Mouse (Mus musculus): ENCODE data around the gene Vps37b. TPM values are rescaled to one million over a fixed set of nuclear protein-coding genes. Genes with fewer than 3 reads are reported as not detected.
"Not testable (repeated sequence)": the region's sequence is repeated elsewhere in the genome, so short reads cannot be mapped to it uniquely, and the experiment has no call there.

Vps37b gene
- polyA plus RNA-seq, 1 experiment from 2014 or later: 34.7 TPM

GRCm38 (mm10) chr5:124059677-124060076, 27.6 kb upstream of the Vps37b start:
- WGBS: 66% methylated on average over 5 of the region's 5 CpGs
- peaks cover 9% of the 10 kb centered on the region for H3K4me1 ChIP-seq
- H3K4me3 ChIP-seq: no peak overlapping the region
- no peak overlapping the region for H3K27ac ChIP-seq
- no peaks in the 10 kb centered on the region for H3K27me3 ChIP-seq
- H3K4me2 ChIP-seq: no peak overlapping the region
- H3K9me3 ChIP-seq: no peaks in the 10 kb centered on the region
- H3K9ac ChIP-seq: no peak overlapping the region
- no peak for ATAC-seq (ENCODE audit: insufficient number of reproducible peaks, low FRiP score, low TSS enrichment, low read depth)
- H3K36me3 ChIP-seq: no peaks in the 10 kb centered on the region

GRCm38 (mm10) chr5:124058749-124059148, 26.7 kb upstream of the Vps37b start:
- no peak overlapping the region for H3K27ac ChIP-seq

GRCm38 (mm10) chr5:124056956-124057355, 24.9 kb upstream of the Vps37b start:
- 73% methylated on average over 4 of the region's 4 CpGs for WGBS
- peaks cover 1% of the 10 kb centered on the region; the same call in 1 of the 2 replicates for H3K4me1 ChIP-seq
- H3K4me2 ChIP-seq: no peak overlapping the region
- H3K36me3 ChIP-seq: no peaks in the 10 kb centered on the region
- no peaks in the 10 kb centered on the region for H3K27me3 ChIP-seq
- H3K4me3 ChIP-seq: no peak overlapping the region
- no peak for ATAC-seq (ENCODE audit: insufficient number of reproducible peaks, low FRiP score, low TSS enrichment, low read depth)
- no peak overlapping the region; the same call in 1 of the 2 replicates for H3K27ac ChIP-seq
- no peak overlapping the region for H3K9ac ChIP-seq
- H3K9me3 ChIP-seq: no peaks in the 10 kb centered on the region

More at GRCm38 (mm10) chr5:124058749-124059148, 26.7 kb upstream of the Vps37b start:
- WGBS: 86% methylated on average over 7 of the region's 7 CpGs
- Histone ChIP-seq H3K4me2 (no peak overlapping the region), H3K4me1 (peaks cover 9% of the 10 kb centered on the region), H3K36me3 (no peaks in the 10 kb centered on the region), H3K9me3 (no peaks in the 10 kb centered on the region), H3K4me3 (no peak overlapping the region), H3K27me3 (no peaks in the 10 kb centered on the region), H3K9ac (no peak overlapping the region)
- ATAC-seq (ENCODE audit: insufficient number of reproducible peaks, low FRiP score, low TSS enrichment, low read depth): no peak

- Histone ChIP-seq H3K9ac (no peak overlapping the region), H3K27ac (no peak overlapping the region), H3K36me3 (no peaks in the 10 kb centered on the region), H3K27me3 (no peaks in the 10 kb centered on the region), H3K4me2 (no peak overlapping the region), H3K4me1 (no peaks in the 10 kb centered on the region), H3K9me3 (no peaks in the 10 kb centered on the region), H3K4me3 (no peak overlapping the region)
- ATAC-seq (ENCODE audit: insufficient number of reproducible peaks, low FRiP score, low TSS enrichment, low read depth): no peak
- WGBS: 100% methylated on average over 1 of the region's 1 CpGs
Measured at GRCm38 (mm10) chr5:124056219-124056618, 24.1 kb upstream of the Vps37b start.

- peaks cover 15% of the 10 kb centered on the region for H3K4me1 ChIP-seq
- not testable (repeated sequence) for H3K9ac ChIP-seq; H3K4me2 ChIP-seq; H3K9me3 ChIP-seq; ATAC-seq (ENCODE audit: insufficient number of reproducible peaks, low FRiP score, low TSS enrichment, low read depth); H3K27ac ChIP-seq; H3K27me3 ChIP-seq; H3K4me3 ChIP-seq; H3K36me3 ChIP-seq
- 86% methylated on average over 7 of the region's 7 CpGs for WGBS
Measured at GRCm38 (mm10) chr5:124052641-124053040, 20.6 kb upstream of the Vps37b start.

- H3K27ac ChIP-seq: no peak overlapping the region
- ATAC-seq (ENCODE audit: insufficient number of reproducible peaks, low FRiP score, low TSS enrichment, low read depth): no peak
- no peak overlapping the region for H3K4me2 ChIP-seq
- H3K4me1 ChIP-seq: peaks cover 20% of the 10 kb centered on the region
- no peaks in the 10 kb centered on the region for H3K36me3 ChIP-seq
- no peaks in the 10 kb centered on the region for H3K9me3 ChIP-seq
- no peak overlapping the region for H3K4me3 ChIP-seq
- no peaks in the 10 kb centered on the region for H3K27me3 ChIP-seq
- H3K9ac ChIP-seq: no peak overlapping the region
- WGBS: 76% methylated on average over 11 of the region's 11 CpGs
Measured at GRCm38 (mm10) chr5:124051899-124052491, 19.9 kb upstream of the Vps37b start.

GRCm38 (mm10) chr5:124050095-124051050, 18.3 kb upstream of the Vps37b start:
- Histone ChIP-seq H3K9me3 (no peaks in the 10 kb centered on the region), H3K4me1 (peaks cover 25% of the 10 kb centered on the region), H3K27ac (peak overlapping the region; percentile 82), H3K36me3 (no peaks in the 10 kb centered on the region), H3K4me3 (no peak overlapping the region), H3K9ac (no peak overlapping the region), H3K27me3 (no peaks in the 10 kb centered on the region), H3K4me2 (no peak overlapping the region)
- no peak for ATAC-seq (ENCODE audit: insufficient number of reproducible peaks, low FRiP score, low TSS enrichment, low read depth)
- WGBS: 37% methylated on average over 14 of the region's 14 CpGs

- Histone ChIP-seq H3K4me3 (no peak overlapping the region), H3K4me2 (no peak overlapping the region), H3K27ac (peak overlapping the region; percentile 82), H3K9me3 (no peaks in the 10 kb centered on the region), H3K9ac (no peak overlapping the region), H3K36me3 (no peaks in the 10 kb centered on the region), H3K27me3 (no peaks in the 10 kb centered on the region), H3K4me1 (peaks cover 25% of the 10 kb centered on the region)
- ATAC-seq (ENCODE audit: insufficient number of reproducible peaks, low FRiP score, low TSS enrichment, low read depth): no peak
- 55% methylated on average over 15 of the region's 15 CpGs for WGBS
Measured at GRCm38 (mm10) chr5:124049249-124050045, 17.4 kb upstream of the Vps37b start.

- WGBS: 66% methylated on average over 7 of the region's 7 CpGs
- Histone ChIP-seq H3K36me3 (no peaks in the 10 kb centered on the region), H3K27ac (peak overlapping the region; percentile 75), H3K9ac (no peak overlapping the region), H3K4me2 (no peak overlapping the region), H3K4me1 (peaks cover 33% of the 10 kb centered on the region), H3K9me3 (no peaks in the 10 kb centered on the region), H3K27me3 (no peaks in the 10 kb centered on the region), H3K4me3 (no peak overlapping the region)
- peak; percentile 56 for ATAC-seq (ENCODE audit: insufficient number of reproducible peaks, low FRiP score, low TSS enrichment, low read depth)
Measured at GRCm38 (mm10) chr5:124046741-124047401, 14.8 kb upstream of the Vps37b start.

GRCm38 (mm10) chr5:124045453-124046010, 13.5 kb upstream of the Vps37b start:
- no peaks in the 10 kb centered on the region for H3K36me3 ChIP-seq
- H3K9ac ChIP-seq: no peak overlapping the region
- H3K4me3 ChIP-seq: no peak overlapping the region

GRCm38 (mm10) chr5:124043999-124044398, 11.9 kb upstream of the Vps37b start:
- ATAC-seq (ENCODE audit: insufficient number of reproducible peaks, low FRiP score, low TSS enrichment, low read depth): no peak
- 93% methylated on average over 5 of the region's 5 CpGs for WGBS
- H3K9ac ChIP-seq: no peak overlapping the region
- H3K4me1 ChIP-seq: peaks cover 18% of the 10 kb centered on the region
- no peaks in the 10 kb centered on the region for H3K36me3 ChIP-seq
- no peak overlapping the region for H3K4me2 ChIP-seq
- H3K4me3 ChIP-seq: no peak overlapping the region
- H3K9me3 ChIP-seq: no peaks in the 10 kb centered on the region
- H3K27me3 ChIP-seq: no peaks in the 10 kb centered on the region
- peak overlapping the region; percentile 75 for H3K27ac ChIP-seq

More at GRCm38 (mm10) chr5:124045453-124046010, 13.5 kb upstream of the Vps37b start:
- ATAC-seq (ENCODE audit: insufficient number of reproducible peaks, low FRiP score, low TSS enrichment, low read depth): no peak
- H3K9me3 ChIP-seq: no peaks in the 10 kb centered on the region
- WGBS: 36% methylated on average over 11 of the region's 11 CpGs
- H3K4me2 ChIP-seq: no peak overlapping the region
- H3K27ac ChIP-seq: no peak overlapping the region
- H3K27me3 ChIP-seq: no peaks in the 10 kb centered on the region
- H3K4me1 ChIP-seq: peaks cover 30% of the 10 kb centered on the region
